Comparison of ENCODE assay signal across 9 mouse cellular contexts in the genomic region with DNA sequence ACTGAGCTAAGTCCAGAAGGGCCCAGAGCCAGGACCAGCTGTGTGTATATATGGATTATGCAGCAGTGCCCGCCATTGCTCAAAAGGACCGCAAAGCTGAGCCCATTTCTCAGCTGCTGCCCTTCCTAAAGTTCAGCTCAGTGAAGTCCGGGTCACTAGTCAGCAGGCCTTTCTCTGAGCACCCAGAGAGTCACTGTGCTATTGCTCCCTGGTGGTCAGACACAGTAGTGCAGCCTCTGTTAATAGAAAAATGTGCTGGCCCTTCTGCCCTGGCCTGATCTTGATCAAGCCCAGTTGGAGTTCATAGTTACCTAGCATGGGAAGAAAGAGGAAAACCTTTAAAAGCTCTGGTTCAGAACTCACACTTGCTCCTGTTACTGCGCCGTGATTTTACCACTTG. TPM values are rescaled to one million over a fixed set of nuclear protein-coding genes. Genes with fewer than 3 reads are reported as not detected.
DNase-seq lines count a peak whose midpoint lies in the region; ATAC-seq and TF ChIP-seq lines count a peak whose summit lies in the region.
"Had no signal": no experiment of that assay in that cellular context is flagged by ENCODE, and none has a peak within 500 bp of the region (broad histone marks: within the 10 kb centered on the region; RNA-seq: fewer than 3 reads in every experiment).

No protein-coding gene starts in this region.

- peak; percentile 46 for TF ChIP-seq CTCF in G1E (IDR thresholded peaks at IDR 0.05; ENCODE audit: low read depth, low read length)

- WGBS in intestine, embryonic 14.5 days, result 39% methylated on average over 5 of the region's 5 CpGs
- 35% methylated on average over 5 of the region's 5 CpGs for WGBS in intestine, embryonic 16.5 days
- 21% methylated on average over 5 of the region's 5 CpGs for WGBS in heart, embryonic 10.5 days

- no peak overlapping the region for H3K27ac ChIP-seq in intestine, embryonic 14.5 days (ENCODE audit: low read depth)
- no peak overlapping the region for H3K27ac ChIP-seq in intestine, embryonic 16.5 days (ENCODE audit: low read length)
- no peak overlapping the region for H3K27ac ChIP-seq in heart, embryonic 10.5 days
- H3K27ac ChIP-seq: liver, embryonic 15.5 days had no signal

- no peak overlapping the region for H3K4me2 ChIP-seq in intestine, embryonic 14.5 days (ENCODE audit: low read length)
- no peak overlapping the region for H3K4me2 ChIP-seq in intestine, embryonic 16.5 days (ENCODE audit: low read depth, low read length)
- H3K4me2 ChIP-seq: liver, embryonic 15.5 days had no signal

- H3K27me3 ChIP-seq in intestine, embryonic 14.5 days (replicated peaks; ENCODE audit: control insufficient read depth, insufficient read depth, low read length), result no peaks in the 10 kb centered on the region
- H3K27me3 ChIP-seq in intestine, embryonic 16.5 days (replicated peaks; ENCODE audit: control insufficient read depth, insufficient read depth, low read length), result no peaks in the 10 kb centered on the region
- peaks cover 4% of the 10 kb centered on the region for H3K27me3 ChIP-seq in G1E (ENCODE audit: insufficient read depth, low read length)
- 0 out of 2 replicates have a peak, but pooled peaks cover 3% of the 10 kb centered on the region for H3K27me3 ChIP-seq in heart, embryonic 10.5 days (ENCODE audit: insufficient read depth, poor library complexity, severe bottlenecking)
- H3K27me3 ChIP-seq: liver, embryonic 15.5 days had no signal

- no peak for ATAC-seq in intestine, embryonic 14.5 days (replicated peaks; ENCODE audit: low FRiP score, low TSS enrichment, low read depth)
- ATAC-seq in intestine, embryonic 16.5 days, result no peak
- ATAC-seq in G1E (ENCODE audit: extremely low read depth, insufficient number of reproducible peaks, low FRiP score, poor library complexity, severe bottlenecking), result no peak

- no peaks in the 10 kb centered on the region for H3K4me1 ChIP-seq in intestine, embryonic 14.5 days (replicated peaks; ENCODE audit: control insufficient read depth, insufficient read depth, low read length)
- no peaks in the 10 kb centered on the region for H3K4me1 ChIP-seq in intestine, embryonic 16.5 days (ENCODE audit: control insufficient read depth, insufficient read depth, low read length)
- H3K4me1 ChIP-seq in G1E (ENCODE audit: insufficient read depth, low read depth, low read length), result no peaks in the 10 kb centered on the region
- peaks cover 10% of the 10 kb centered on the region; the same call in 1 of the 2 replicates for H3K4me1 ChIP-seq in heart, embryonic 10.5 days
- H3K4me1 ChIP-seq: liver, embryonic 15.5 days had no signal

- H3K9me3 ChIP-seq in intestine, embryonic 14.5 days (ENCODE audit: control insufficient read depth, low read length), result no peaks in the 10 kb centered on the region
- no peaks in the 10 kb centered on the region for H3K9me3 ChIP-seq in intestine, embryonic 16.5 days (ENCODE audit: control insufficient read depth, low read length)
- H3K9me3 ChIP-seq in G1E (replicated peaks), result no peaks in the 10 kb centered on the region
- H3K9me3 ChIP-seq in heart, embryonic 10.5 days, result no peaks in the 10 kb centered on the region
- H3K9me3 ChIP-seq: liver, embryonic 15.5 days had no signal

- no peak overlapping the region for H3K4me3 ChIP-seq in intestine, embryonic 14.5 days (ENCODE audit: low read depth, low read length)
- H3K4me3 ChIP-seq in intestine, embryonic 16.5 days (ENCODE audit: low read length), result no peak overlapping the region
- no peak overlapping the region for H3K4me3 ChIP-seq in G1E (ENCODE audit: low read depth, low read length)
- no peak overlapping the region for H3K4me3 ChIP-seq in heart, embryonic 10.5 days
- H3K4me3 ChIP-seq: liver, embryonic 15.5 days had no signal

- no peak overlapping the region for H3K9ac ChIP-seq in intestine, embryonic 14.5 days (ENCODE audit: low read length)
- no peak overlapping the region for H3K9ac ChIP-seq in intestine, embryonic 16.5 days (ENCODE audit: low read depth, low read length)
- H3K9ac ChIP-seq: liver, embryonic 15.5 days had no signal

- H3K36me3 ChIP-seq in intestine, embryonic 14.5 days (ENCODE audit: control insufficient read depth, insufficient read depth, low read length), result no peaks in the 10 kb centered on the region
- H3K36me3 ChIP-seq in intestine, embryonic 16.5 days (ENCODE audit: control insufficient read depth, insufficient read depth, low read length), result no peaks in the 10 kb centered on the region
- H3K36me3 ChIP-seq in G1E (replicated peaks), result no peaks in the 10 kb centered on the region
- H3K36me3 ChIP-seq in heart, embryonic 10.5 days, result no peaks in the 10 kb centered on the region
- H3K36me3 ChIP-seq: liver, embryonic 15.5 days had no signal

- peak; percentile 71 for DNase-seq in intestine, embryonic 14.5 days (ENCODE audit: low spot score)
- DNase-seq in A20 (ENCODE audit: low read depth, low spot score) (peak; percentile 63), G1E (ENCODE audit: low spot score) (no peak)
- peak; percentile 78 for DNase-seq in cerebellum, adult 9-11 months
- DNase-seq in kidney, postnatal 4 days, result peak; percentile 76 to 77
- peak; percentile 44 for DNase-seq in ovary, postnatal 36 days (ENCODE audit: low spot score)
- no peak for DNase-seq in heart, embryonic 10.5 days (ENCODE audit: low spot score)

RNA-seq across cellular contexts. Expression of a gene that starts 55.7 kb away (rescaled TPM):
- 0.54 and 0.77 TPM in 2 replicates for polyA plus RNA-seq in intestine, embryonic 14.5 days (2014; fragmentation: Nextera tagmentation; extraction: Ambion mirVana)
- 0.71 and 0.93 TPM in 2 replicates for polyA plus RNA-seq in intestine, embryonic 16.5 days (2015; fragmentation: Nextera tagmentation; extraction: Ambion mirVana)
- not detected in 2 replicates for total RNA-seq in G1E (2014; fragmentation: Nextera tagmentation)
- total RNA-seq in G1E (2017), result 0.05 and 0.12 TPM in 2 replicates
- 0.02 TPM in 1 of 2 replicates, not detected in the other for polyA plus RNA-seq in G1E (2012)
- 0.11 and 0.13 TPM in 2 replicates for polyA plus RNA-seq in heart, embryonic 10.5 days (2016; fragmentation: Nextera tagmentation; extraction: Ambion mirVana)
- polyA plus RNA-seq: liver, embryonic 15.5 days had no signal

RNA-seq across cellular contexts. Expression of a gene that starts 55.8 kb away (rescaled TPM):
- polyA plus RNA-seq in intestine, embryonic 14.5 days (2014; fragmentation: Nextera tagmentation; extraction: Ambion mirVana), result 1.3 and 1.5 TPM in 2 replicates
- 0.88 and 1.2 TPM in 2 replicates for polyA plus RNA-seq in intestine, embryonic 16.5 days (2015; fragmentation: Nextera tagmentation; extraction: Ambion mirVana)
- not detected in 2 replicates for total RNA-seq in G1E (2014; fragmentation: Nextera tagmentation)
- 0.06 and 0.22 TPM in 2 replicates for total RNA-seq in G1E (2017)
- polyA plus RNA-seq in G1E (2012), result not detected in 2 replicates
- 1.3 and 1.4 TPM in 2 replicates for polyA plus RNA-seq in heart, embryonic 10.5 days (2016; fragmentation: Nextera tagmentation; extraction: Ambion mirVana)

Comparison
In these comparisons a context has a peak if more than half of its experiments do, and no peak if none do; other contexts are left out.
1. DNase-seq: peak in intestine, embryonic 14.5 days (single experiment), A20 (single experiment), cerebellum, adult 9-11 months (single experiment), kidney, postnatal 4 days (2 of 2) and ovary, postnatal 36 days (single experiment); none in G1E (single experiment) and heart, embryonic 10.5 days (single experiment).